Mouse (Mus musculus): ENCODE measurements around the gene Golph3.

Gene Golph3

DNA sequence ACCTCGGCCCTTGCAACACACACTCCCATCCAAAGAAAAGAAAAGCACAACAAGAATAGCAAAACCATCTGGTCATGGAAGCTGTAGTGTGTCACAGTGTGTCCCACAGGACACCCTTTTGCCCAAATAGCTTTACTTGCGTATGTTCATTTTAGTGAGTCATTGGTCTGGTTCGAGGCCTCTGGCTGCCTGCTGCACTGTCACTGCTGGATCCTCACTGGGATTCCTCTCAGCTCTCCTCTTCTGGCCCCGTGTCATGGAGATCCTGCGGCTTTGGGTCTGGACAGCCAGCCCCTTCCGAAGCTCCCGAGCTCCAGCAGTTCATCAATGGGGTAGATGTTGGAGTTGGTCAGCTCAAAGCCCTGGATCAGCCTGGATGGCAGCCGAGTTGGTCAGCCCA is 2.8 kb upstream of the Golph3 start:
- 81% methylated on average over 8 of the region's 8 CpGs for WGBS

DNA sequence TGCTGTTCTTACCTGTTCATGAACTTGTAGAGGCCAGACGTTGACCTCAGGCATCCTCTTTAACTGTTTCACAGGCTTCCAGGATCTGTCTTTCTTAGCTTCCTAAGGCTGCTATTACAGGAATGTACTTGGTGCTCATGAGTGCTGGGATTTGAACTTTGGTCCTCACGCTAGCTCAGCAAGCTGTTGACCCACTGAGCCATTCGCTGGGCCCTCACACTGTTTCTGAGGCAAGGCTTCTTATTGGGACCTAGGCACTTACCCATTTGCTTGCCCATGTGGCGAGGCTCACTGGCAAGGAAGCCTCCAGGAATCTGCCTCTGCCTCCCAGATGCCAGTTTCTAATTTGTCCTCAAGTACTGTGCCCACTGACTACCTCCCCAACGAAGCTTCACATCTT is 1.4 kb upstream of the Golph3 start:
- WGBS = 54% methylated on average over 5 of the region's 5 CpGs

DNA sequence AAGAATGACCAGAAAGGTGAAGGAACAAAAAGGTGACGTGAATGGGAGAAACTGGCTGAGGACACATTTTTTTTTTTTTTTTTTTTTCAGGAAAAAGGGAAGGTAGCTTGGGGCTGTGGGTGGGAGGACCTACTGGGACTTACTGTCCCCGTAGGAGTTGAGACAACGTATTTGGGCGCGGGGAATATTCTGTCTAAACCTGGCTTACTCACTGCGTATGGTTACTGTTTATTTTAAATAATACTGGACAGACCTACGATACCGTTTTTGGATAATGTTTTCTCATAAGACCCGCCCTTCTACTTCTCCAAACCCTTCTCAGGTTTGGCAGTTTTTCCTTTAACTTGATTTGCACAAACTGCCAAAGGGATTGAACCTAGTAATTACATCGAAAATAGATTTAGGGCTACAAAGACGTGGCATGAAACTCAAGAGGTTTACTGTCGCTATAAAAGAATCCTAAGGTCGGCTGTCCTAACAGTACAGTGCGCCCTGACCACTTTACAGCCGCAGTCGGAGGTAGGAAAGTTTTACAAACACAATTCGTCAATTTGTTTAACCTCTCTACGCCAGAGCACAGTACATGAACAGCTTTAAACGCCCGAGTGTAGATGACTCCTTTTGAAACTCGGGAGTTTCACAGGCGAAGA is 684 bp upstream of the Golph3 start:
- 2% methylated on average over 22 of the region's 22 CpGs for WGBS

DNA sequence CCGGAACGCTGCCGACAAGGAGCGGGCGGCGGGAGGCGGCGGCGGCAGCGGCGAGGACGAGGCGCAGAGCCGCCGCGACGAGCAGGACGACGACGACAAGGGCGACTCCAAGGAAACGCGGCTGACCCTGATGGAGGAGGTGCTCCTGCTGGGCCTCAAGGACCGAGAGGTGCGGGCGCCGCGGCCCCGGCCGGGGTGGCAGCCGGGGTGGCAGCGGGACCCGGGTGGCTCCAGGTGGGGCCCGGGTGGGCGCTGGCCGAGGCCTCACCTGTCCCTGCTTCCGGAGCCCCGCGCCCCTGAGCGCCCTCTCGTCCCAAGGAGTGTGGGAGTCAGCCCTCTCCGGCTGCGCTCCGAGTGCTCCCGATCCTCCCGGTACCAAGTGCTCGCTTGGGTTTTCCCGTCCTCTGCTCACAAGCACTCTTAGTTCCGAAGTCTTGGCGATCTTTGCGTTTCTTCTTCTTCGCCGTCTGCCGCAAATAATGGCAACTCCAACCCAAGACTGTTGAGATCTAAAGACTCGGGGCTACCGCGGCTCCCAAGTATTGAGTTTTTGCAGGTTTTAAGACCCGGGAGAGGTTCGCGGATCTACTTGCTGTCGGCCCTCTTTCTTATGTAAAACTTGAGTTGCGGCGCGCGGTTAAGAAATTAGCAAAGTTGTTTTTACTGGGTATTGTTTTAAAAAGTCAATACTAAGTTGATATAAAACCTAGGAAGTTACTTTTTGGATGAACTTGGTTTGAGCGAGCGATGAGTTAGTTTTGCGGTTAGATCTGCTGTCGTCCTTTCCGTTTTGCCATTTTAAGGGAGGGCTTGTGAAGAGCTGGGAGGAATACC is 755 bp downstream of the Golph3 start, which contains the start of gene 1810049J17Rik:
TSS of gene 1810049J17Rik (minus strand) at position 112 of the 834 bp plus-strand sequence.
- WGBS = under 1% methylated on average over 70 of the region's 70 CpGs

DNA sequence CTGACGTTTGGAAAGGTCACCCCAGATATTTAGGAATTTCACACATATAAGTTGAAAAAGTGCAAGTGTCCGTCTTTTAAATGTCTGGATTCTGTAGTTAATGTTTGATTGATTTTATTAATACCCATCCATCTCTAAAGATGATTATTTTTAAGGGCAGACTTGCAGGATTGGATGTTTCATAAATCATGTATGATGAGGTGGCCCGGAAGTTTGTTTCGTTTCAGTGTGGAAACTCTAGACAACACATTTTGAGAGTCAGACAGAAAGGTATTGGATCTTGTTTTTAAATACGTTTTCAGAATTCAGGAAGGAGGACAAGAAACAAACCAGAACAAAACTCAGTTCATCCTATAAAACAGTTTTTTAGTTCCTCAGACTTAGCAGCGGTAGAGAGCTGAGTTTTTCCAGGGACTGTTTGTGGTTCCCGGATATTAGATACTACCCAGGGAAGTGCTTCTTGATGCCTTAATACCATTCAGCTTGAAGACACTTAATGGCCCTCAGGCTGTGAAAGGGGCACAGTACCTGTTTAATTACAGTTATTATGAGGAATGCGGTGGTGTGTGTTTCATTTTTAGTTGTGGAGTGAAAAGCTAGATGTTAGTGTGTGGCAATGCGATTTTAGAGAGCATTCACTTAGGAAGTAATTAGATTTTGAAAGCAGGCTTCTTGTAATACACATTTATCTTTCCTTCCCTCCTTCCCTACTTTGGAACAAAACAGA is 1.6 kb downstream of the Golph3 start:
- WGBS = 5% methylated on average over 9 of the region's 9 CpGs

DNA sequence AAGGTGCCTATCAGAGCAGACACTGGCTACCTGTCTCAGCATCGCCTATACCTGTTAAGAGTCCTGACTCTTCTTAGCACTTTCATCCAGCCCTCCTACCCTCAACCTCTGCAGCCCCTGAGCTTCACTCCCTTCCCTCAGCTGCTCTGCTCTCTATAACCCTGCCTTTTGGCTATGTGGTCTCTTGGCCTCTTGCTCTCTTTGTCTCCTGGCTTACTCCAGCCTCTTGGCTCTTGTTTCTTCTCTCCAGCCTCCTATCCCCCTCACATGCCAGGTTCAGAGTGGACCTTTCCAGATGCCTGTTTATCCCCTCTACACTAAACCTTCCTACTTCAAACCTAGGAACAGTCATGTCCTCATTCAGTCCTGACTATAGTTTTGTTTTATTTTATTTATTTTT is 3.1 kb downstream of the Golph3 start:
- 92% methylated on average over 1 of the region's 1 CpGs for WGBS

DNA sequence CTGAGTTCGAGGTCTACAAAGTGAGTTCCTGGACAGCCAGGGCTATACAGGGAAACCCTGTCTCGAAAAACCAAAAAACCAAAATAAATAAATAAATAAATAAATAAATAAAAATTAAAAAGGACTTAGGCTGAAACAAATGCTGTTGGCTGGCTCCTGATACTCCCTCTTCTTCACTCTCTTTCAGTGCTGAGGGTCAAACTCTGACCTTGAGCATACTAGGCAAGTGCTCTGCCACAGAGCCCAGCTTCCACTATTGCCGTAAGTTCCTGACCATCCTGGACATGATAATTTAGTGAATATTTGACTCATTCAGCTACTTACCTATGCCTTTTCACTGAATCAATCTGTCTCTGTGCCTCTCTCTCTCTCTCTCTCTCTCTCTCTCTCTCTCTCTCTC is 9.1 kb downstream of the Golph3 start:
- 84% methylated on average over 3 of the region's 3 CpGs for WGBS

DNA sequence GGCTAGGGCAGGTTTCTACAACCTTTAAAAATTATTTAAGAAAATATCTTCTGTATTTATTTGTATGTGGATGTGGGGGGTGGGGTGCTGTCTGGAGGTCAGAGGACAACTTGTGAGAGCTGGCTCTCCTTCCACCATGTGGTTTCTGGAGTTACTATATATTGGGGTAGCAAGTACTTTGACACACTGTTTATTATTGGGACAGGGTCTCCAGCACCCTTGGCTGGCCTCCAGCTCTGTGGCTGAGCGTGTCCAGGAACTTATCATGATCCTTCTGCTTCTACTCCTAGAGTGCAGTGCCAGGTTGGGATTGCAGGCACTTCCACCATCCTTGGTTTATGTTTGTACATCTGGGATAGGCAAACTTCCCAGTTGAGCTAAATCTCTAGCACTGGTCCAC is 10.1 kb downstream of the Golph3 start:
- WGBS = 60% methylated on average over 1 of the region's 1 CpGs

DNA sequence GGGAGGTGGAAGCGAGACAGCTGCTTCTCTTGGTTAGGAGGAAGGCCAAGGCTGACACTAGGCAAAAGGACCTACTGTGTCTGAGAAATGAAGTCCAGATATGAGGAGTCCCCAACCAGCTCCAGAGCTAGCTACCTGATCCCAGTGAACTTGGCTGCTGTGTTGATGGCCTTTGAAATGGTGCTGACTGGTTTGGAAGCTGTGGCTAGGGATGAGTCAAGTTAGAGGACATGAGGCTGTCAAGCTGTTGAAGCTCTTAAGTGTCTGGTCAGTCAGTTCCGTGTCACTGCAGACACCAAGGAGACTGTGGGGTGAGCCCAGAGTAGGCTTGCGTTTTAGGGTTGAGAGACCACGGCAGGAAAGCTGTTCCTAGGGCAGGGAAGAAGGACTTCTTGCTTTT is 13.1 kb downstream of the Golph3 start:
- 81% methylated on average over 4 of the region's 4 CpGs for WGBS

DNA sequence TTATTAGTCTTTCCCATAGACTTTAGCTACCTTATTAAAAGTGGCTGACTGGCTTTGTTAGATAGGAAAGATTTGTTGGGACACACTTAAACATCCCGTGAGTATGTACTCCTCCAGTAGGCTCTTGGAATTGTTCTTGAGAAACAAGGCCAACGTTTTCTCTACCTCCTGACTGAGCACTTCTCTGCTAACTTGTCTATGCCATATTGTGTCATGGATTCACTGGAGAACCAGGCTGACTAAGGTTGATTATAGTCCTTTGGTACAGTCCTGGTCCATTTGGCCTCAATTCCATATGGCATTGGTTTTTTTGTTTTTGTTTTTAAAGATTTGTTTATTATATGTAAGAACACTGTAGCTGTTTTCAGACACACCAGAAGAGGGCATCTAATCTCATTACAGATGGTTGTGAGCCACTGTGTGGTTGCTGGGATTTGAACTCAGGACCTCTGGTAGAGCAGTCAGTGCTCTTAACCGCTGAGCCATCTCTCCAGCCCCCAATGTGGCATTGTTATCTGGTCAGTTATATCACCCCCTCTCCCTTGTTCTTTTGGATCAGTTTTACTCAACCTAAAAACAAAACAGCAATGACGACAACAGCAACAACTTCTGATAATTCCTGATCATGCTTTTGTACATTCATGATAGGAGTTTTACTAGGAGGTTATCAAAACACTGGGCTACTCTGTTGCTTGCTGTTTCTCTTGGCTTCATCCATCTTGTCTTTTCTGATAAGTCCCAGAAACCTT is 16.0 kb downstream of the Golph3 start:
- 80% methylated on average over 4 of the region's 4 CpGs for WGBS

DNA sequence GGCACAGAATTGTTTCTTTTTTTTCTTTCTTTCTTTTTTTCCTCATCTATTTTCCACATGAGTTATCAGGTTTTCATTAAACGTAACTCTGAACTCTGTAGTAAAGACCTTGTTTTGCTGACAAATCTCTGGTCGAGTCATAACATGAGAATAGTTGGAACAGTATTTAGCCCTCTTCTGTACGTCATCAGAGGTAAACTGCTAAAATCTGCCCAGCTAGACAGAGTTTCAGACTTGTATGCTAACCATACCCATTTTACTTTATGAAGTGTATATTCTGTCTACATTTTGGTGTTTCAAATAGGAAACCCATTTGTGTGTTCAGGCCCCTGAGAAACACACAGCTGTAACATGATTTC is 16.5 kb downstream of the Golph3 start:
- WGBS = 52% methylated on average over 3 of the region's 3 CpGs

DNA sequence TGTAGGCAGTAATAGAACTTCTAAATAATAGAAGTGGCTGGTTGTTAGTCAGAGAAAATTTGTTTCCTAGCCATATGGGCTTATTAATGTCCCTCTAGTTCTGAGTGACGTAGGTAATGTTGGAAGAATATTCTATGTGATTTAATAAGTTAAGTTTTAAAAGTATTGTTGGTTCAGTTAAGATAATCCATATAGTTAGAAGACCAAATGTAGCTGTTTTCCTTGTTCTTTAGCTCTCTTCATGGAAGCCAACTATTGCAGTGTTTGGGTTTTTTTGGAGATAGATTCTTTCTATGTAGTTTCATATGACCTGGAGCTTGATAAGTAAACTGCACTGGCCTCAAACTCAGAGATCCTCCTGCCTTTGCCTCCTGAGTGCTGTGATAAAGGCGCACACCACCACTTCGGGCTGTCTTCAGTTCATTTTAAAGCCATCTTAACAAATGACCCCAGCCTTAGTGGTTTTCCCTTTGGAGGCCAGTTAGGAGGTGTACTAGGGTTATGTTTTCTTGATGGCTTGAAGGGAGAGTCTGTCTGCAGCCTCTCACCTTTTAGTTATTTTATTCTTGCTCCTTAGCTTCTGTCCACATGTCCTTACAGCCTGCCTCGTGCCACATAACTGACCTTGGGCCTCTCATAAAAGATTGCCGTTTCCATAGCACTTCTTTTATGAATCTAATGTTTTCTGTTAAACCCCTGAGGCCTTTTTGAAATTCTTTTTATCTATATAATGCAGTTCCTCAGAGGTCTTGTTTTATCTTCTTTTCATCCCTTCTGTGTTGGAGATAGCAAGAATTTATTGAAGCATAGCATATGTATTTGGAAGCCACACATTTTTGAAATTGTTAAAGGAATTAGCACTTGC is 19.5 kb downstream of the Golph3 start:
- WGBS = 79% methylated on average over 5 of the region's 5 CpGs

DNA sequence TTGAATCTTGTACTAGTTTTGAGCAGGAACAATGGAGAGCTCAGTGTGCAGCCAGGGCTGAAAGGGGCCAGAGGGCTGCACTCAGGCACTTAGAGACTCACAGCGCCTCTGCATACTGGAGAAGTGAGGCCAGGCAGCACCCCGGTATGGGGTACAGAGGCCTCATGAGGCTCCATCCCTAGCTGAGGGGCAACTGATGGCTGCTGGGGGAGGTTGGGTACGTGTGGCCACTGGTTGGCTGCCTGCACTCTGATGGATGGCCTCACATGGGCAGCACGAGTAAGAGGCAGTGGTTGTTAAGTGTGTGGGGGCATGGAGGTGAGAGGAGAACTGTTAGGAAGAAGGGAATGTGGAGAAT is 20.1 kb downstream of the Golph3 start:
- WGBS = 53% methylated on average over 4 of the region's 4 CpGs

DNA sequence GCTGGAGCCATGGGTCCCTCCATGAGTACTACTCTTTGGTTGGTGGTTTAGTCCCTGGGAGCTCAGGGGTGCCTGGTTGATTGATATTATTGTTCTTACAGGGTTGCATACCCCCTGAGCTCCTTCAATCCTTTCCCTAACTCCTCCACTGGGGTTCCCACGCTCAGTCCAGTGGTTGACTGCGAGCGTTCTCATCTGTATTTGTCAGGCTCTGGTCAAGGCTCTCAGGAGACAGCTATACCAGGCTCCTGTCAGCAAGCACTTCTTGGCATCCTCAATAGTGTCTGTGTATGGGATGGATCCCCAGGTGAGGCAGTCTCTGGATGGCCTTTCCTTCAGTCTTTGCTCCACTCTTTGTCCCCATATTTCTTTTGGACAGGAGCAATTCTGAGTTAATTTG is 25.7 kb downstream of the Golph3 start:
- WGBS = 98% methylated on average over 3 of the region's 3 CpGs

DNA sequence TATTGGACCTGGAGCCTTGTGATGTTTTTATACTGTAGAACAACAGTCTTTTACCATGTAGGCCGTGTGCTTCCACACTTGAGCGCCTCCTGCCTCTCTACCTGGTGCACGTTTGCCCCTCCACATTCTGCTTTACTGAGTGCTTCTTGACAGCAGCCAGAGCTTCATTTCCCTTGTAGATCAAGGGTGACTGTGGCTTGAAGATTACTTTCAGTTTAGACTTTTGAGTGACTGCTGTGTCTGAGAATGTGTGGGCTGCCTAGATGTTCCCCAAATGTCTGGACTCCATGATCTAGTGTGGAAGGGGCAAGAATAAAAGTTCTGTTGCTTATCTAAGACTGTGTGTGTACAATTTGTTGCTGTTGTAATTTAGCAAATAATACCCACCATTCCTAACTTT is 27.7 kb downstream of the Golph3 start:
- WGBS = 91% methylated on average over 3 of the region's 3 CpGs

DNA sequence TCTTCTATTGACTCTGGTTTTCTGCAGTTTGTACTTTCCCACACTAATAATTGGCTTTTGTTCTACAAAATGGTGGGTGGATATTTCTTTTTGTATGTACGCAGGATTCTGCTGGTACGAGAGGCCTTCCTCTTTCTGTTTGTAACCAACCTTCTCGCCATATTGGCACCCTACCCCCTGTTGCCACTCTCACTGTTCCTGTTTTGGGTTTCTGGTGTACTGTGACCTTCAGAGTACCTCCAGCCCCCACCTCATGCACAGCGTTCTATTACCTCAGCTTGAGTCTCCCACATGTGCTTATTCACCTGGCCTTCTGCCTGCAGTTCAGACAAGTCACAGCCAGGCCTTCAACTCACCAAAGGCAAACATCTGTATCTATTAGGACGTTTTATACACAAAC is 28.6 kb downstream of the Golph3 start:
- 74% methylated on average over 5 of the region's 5 CpGs for WGBS

DNA sequence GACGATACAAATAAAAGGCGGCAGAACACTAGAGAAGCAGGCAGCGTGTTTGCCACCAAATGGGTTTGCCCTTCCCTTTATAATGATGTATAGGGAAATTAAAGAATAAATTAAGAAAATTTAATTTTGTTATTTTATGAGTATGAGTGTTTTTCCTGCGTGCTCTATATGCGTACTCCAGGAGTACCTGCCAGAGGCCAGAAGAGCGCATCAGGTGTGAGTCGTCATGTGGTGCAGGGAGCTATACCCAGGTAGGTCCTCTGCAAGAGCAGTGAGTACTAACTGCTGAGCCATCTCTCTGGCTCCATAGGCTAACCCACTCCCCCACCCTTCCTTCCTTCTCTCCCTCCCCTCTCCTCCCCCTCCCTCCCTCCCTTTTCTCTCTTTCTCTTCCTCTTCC is 30.2 kb downstream of the Golph3 start:
- WGBS = 89% methylated on average over 7 of the region's 7 CpGs

DNA sequence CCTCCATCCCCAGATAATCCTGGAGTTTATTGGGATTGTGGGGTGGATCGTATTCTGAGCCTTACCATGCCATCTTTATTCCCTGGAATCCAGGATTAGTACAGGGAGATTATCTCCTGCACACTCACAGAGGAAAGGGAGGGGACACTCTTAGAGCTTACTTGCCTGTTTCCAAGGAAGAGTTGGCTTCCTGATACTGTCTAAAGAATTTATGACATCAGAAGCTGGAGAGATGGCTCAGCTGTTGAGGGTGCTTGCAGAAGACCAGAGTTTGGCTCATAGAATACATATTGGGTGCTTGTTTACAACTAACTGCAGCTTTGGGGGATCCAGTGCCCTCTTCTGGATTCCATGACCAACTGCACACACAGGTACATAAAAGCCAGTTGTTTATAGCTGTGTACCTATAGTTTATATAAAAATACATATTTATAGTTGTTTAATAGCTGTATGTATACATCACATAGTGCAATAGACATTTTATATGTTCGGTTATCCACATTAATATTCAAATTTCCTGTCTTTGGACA is 33.1 kb downstream of the Golph3 start:
- 96% methylated on average over 2 of the region's 2 CpGs for WGBS

DNA sequence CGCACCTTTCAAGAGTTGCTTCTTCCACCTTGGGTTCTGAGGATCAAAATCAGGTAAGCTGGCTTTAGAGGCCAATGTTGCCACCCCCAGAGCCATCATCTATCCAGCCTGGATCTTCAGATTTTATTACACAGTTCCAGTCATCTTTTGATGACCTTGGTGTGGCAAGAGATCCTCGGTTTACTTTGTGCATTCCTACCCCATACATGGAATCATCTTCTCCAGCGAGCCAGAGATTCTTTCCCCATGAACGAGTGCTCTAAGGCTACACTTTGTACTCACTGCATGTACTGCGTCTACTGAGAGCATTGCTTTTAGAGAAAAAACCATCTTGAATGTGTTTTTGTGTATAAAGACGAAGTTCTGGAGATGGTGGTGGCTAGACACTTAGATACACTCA is 34.0 kb downstream of the Golph3 start:
- 80% methylated on average over 6 of the region's 6 CpGs for WGBS

DNA sequence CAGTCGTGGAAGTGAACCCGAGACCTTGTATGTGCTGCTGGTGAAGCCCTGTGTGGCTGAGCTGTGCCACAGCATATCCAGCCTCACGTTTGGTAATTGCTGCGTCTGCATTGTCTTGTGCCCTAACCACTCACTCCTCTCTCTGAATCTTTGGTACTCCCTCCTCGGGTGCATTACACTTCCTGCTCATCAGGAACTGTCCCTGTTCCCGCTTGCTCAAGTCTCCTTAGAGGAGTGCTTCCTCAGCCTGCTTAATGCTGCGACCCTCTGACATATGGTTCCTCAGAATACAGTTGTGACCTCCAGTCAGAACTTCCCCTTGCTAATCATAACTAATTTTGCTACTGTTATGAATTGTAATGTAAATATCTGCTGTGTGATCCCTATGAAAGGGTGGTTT is 34.7 kb downstream of the Golph3 start:
- WGBS = 81% methylated on average over 7 of the region's 7 CpGs

DNA sequence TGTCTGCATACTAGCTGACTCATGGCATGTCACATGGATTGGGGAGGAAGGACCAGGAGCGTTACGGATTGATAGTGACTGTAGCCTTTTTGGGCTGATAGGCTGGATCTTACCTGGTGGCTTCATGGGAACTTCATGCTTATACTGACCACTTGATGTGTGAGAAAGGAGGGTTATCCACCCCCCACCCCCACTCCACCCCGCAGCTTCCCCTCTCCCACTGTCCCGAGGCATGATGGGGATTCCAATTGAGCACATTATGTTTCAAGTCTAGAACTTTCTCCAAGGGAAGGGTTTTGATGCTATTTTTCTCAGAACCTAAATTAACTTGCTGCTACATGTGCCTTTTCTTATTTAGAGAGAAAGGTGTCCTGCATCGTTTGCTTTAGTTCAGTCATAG is 37.1 kb downstream of the Golph3 start:
- WGBS = 88% methylated on average over 5 of the region's 5 CpGs
